Mouse (Mus musculus) lung, postnatal 10 days (tissue): ENCODE data around the gene Lamtor2.

Experiments
- DNase-seq: peaks from one replicate; pipeline ENCODE4 v3.0.0; 2021

Lamtor2 gene

DNA sequence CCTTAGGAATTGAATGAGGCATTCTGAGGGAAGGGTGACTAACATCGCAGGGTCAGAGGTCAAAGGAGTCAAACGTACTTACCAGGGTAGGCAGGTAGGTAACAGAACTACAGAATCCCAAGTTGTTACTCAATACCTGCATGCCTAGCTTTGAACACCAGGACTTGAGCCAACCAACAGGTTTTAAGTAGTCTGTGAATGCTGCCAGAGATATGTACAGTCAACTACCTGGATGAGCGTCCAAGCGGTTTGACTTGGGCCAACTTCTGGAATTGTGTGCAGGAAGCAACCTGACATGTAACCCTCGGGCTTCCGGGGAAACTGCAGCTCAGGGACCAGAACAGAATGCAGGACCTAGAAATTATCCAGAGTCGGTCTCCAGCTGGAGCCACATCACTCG, 29.8 kb downstream of the Lamtor2 start:
- DNase-seq, result no peak

DNA sequence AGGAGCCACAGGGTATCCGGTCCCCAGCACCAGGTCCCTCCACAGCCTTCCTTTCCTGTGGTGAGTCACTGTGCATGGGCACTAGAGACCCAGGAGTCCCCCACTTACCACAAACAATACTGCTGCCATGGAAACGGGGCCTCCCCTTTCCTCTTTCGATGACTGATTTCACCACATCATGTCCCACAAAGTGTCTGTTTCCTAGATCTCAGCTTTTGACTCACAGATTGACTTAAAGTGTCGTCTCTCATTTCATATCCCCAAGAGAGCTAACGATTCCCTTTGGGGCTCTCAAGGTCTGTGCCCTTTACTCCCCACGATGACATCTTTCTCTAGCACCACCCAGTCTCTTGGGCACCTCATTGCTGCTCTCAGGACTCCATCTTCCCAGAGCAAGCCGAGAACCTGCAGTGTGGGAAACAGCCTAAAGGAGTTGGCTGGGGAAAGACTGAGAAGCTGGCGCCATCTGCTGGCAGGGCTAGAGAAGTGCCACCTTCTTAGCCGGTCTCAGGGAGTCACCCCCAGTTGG, 31.0 kb downstream of the Lamtor2 start:
- peak; percentile 83 for DNase-seq

DNA sequence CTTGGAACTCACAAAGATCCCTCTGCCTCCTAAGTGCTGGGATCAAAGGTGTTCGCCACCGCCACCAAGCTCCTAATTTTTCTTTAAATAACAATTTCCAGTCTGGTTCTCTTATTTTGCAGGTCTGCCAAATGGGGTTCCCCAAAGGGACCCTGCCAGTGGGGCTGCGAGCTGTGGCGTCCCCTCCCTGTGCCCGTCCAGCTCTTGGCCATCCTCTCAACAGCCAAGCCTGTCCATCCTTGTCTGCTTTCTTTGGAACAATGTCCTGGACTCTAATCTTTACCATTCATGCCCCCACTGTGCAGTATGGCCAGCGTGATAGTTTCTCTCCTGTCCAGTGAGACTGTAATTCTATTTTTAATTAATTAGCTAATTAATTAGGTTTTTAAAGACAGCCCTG, 31.7 kb downstream of the Lamtor2 start:
- no peak for DNase-seq

DNA sequence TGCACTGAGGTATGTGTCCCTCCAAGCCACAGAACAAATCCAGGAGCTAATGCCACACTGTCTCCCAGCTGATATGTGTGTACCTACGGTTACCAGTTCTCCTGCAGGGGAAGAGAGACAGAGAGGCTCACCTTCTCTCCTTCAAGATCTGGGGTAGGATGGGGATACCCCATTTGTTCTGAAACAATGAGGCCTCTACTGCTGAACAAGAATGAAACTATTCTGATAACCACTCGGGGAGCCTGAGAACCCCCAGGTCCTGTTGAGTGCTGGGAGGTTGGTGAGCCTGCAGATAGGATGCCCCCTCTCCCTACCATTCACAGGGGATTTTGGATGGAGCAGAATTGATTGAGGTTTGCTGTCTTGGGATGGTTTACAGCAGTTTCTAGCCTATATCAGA, 32.8 kb downstream of the Lamtor2 start:
- no peak for DNase-seq

DNA sequence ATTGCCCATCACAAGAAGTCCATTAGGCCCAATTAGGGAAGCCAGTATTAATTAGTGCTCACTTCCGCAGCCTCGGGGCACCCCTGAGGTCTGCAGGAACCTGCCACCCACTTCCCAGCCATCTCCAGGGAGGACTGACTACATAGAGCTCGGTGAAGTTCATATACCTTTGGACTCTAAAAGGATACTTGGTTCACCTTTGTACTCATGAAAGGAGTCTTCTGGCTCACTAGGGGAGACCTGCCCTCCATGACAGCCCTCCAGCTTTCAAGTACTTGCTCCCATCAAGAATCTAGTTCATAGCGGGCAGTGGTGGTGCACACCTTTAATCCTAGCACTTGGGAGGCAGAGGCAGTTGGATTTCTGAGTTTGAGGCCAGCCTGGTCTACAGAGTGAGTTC, 34.5 kb downstream of the Lamtor2 start:
- no peak for DNase-seq

DNA sequence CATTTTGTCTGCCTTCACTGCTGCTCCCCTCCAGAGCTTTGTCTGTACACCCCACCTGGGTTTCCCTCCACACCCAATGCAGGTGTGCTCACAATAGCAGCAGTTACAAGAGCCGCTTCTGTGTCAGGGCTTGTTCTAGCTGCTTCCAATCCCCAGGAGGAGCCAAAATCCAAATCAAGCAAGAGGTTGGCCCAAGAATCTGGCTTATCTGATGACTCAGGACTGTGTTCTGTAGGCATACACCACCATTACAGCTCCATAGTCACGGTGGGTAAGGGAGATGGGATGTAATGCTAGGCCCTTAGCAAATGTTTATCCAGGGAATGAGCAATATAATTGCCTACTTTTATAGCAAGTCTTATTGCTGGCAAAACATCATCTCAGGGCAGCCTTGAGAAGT, 36.5 kb downstream of the Lamtor2 start:
- no peak for DNase-seq

DNA sequence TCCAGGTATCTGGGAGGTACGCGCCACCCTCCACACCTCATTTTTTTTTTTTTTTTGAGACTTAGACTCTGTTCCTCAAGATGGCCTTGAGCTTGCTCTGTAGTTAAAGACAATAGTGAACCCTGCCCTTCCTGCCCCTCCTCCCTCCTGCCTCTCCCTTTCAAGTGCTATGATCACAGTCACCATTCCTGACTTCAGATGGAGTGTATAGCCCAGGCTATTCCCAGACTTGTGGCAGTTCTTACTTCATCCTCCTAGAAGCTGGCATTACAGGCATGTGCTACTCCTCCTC, 37.8 kb downstream of the Lamtor2 start:
- DNase-seq, result no peak

DNA sequence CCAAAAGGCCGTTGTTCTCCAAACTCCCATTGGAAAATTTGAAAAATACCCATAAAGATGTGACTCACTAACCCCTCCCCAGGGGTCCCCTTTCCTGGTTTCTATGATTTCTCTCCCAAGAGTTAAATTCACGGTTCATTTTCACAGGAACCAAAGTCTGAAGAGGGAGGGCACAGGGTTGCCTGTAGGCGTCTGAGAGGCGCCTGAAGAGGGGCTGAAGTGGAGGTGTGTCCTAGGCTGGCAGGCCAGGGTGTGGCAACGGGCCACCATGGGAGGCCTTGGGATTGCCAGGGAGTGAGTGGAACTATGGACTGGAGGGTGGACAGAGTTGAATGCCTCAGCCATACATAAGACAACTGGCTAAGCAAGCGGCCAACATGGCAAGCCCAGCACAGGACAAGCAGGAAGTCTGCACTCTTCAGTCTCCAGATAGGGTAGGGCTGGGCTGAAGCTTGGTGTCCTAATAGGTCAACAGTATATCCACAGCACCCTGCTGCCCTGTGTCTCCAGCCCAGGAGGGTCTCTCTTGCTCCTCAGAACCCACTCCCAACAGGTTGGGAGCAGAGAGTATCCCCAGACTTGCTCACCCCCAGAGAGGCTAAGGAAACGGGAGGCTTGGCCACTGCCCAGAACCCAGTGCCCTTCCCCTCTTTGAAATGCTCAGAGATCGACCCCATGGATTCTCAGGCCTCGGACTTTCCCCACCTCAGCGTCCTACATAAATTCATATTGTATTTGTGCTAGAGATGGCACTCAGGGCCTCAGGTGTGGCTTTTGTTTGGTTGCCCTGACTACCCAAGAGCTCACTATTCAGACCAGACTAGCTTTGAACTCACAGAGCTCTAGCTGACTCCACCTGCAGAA, 38.4 kb downstream of the Lamtor2 start:
- DNase-seq, result peak; percentile 66

DNA sequence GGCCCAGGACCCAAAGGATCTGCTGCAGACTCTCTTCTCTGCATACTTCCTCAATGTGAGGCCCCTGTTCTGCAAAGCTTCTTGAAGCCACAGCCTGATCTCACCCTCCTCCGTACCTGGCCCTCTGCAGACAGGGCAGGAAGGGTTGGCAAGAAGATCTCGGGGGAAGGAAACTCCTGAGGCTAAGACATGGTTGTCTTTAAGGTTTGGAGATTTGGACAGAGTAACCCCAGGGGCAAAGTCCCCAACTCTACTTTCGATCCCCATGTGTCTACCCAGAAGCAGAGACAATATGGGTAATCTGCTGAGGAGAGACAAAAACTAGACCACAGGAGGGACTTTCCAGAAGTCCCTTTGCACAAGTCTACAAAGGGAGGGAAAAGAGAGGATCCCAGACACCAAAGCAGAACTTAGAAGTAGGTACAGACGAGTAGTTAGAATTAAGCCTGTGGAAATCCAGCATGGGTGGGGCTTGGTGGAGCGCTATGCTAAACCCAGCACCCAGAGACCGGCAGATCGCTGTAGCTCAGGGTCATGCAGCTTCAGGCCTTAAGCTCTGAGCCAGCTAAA, 39.2 kb downstream of the Lamtor2 start:
- DNase-seq, result no peak

DNA sequence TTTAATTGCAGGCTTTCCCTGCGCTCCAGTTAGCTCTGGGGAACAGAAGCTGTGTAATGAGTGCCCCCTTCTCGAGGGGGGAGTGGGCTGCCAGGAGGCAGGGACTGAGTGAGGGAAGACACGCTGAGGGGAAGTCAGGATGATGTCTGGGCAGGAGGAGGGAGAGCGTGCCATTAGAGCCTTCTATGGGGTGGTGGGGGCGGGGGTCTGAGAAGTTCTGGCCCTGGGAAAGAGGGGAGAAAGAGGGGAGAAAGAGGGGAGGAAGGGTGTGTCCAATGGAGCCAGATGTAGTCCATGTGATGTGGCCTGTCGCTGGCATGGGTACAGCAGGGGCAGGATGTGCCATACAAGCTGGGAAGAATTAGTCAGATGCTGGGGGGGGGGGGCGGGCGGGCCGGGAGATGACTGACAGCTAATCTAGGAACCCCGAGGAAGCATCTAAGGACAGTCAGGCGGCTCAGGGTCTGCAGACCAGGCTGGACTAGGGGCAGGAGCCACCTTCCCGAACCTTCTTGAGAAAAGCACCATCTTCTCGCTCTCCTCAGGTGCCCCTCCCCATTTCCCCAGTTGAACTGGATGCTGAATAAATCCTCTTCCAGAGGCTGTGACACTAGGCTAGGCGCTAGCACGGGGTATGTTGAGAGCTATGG, 39.9 kb downstream of the Lamtor2 start:
- DNase-seq, result peak; percentile 86

DNA sequence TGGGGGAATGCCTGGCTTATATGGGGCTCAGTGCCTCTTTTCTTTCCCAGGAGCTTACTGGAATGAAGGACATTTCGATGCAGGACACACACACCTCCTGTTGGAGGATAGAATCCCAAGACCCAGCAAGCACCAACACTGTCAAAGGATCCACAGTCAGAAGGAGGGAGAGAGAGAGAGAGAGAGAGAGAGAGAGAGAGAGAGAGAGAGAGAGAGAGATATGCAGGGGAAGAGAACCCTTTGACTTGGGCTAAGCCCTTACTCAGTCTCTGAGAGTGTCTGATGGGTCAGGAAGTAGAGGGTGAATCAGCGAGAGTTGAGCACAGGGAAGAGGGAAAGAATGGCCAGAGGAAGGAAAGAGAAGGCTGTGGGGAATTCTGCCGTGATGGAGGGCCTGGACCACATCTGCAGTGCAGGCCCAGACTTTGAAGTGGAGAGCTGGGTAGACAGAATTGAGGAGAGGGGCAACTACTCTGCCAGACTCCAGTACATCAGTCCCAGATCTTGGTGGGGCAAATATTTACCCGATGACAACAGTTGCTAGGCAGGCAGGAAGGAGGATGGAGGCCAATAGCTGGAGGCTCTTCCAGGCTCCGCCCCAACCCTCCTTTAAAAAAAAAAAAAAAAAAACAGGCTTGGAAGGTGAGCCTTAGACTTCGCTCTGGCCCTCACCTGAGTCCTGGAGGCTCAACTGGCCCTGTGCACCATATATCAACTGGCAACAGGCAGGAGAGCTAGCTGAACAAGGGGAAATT, 40.6 kb downstream of the Lamtor2 start:
- DNase-seq, result peak; percentile 65

DNA sequence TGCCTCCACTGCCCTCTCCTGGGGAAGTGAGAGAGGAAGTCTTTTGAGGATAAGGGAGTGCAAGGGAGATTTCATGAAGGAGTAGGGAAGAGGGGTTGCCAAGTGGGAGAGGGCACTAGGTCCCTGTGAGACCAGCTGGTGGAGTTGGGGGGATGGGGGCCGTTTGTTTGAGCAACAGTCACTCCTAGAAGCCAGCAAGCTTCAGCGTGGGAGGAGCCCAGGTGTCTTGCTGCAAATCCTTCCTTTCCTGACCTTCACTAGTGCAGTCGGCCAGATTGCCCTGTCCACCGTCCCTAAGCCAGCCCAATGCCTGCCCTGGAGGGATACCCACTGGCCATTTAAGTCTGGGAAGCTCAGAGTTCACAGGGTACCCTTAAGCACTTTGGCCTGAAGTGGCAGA, 41.3 kb downstream of the Lamtor2 start:
- DNase-seq, result no peak

DNA sequence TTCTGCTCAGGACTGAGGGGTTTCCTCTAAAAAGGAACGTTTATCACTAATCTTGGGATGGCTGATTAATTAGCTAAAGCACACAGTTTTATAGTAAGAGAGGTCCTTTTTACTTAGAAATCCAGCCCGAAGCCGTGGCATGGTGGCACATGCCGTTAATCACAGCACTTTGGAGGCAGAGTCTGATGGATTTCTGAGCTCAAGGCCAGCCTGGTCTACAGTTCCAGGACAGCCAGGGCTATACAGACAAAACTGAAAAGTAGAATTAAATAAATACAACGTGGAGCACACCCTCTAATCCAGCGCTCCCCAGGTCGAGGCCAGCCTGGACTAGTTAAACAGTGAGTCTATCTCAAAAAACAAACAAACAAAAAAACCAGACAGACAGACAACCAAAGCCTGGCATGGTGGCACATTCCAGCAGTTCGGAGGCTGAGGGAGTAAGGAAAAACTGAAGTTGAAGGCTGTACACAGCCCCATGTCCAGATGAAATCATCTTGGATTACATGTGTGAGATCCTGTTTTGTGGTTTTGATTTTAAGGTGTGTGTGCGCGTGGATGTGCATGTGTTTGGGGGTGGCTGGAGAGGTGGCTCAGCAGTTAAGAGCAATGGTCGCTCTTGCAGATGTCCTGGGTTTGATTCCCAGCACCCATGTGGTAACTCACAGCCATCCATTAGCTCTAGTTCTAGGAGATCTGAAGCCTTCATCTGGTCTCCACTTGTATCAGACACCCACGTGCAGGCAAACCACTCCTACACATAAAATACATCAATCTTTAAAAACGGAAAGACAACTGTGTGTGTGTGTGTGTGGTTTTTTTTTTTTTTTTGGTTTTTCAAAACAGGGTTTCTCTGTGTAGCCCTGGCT, 42.2 kb downstream of the Lamtor2 start:
- no peak for DNase-seq

DNA sequence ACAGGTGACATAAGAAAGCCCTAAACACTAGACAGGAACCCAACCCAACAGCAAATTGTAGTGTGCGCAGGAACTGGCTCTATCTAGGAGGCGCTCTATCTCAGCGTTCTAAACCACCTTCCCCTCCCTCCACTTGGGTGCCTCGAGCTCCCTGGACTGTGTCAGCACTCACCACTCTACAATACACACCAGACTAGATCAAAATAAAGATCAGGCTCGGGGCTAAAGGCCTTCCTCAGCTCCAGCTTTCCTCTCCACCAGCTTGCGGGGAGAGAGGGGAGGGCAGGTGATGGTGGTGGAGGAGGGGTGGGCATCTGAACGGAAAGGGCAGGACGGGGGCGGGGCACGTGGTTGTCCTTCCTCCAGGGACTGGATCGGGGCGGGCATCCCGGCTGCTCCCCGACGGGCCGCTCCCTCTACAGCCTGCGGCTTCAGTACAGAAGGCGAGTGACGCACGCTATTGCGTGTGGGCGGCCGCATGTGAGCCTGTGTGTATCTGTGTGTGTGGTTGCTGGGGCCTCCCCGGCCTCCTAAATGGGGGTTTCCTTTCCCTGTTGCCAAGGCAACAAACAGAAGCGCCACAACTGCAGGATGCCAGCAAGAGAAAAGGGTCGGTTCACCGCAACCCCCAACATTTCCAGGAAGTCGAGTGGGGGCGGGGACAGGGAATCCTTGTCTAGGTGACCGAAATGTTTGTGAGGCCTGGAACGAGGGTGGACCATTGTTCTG, 43.0 kb downstream of the Lamtor2 start, which contains the start of gene Lmna:
TSS of gene Lmna (minus strand) at position 265 of the 729 bp plus-strand sequence.
- peak; percentile 99 for DNase-seq

DNA sequence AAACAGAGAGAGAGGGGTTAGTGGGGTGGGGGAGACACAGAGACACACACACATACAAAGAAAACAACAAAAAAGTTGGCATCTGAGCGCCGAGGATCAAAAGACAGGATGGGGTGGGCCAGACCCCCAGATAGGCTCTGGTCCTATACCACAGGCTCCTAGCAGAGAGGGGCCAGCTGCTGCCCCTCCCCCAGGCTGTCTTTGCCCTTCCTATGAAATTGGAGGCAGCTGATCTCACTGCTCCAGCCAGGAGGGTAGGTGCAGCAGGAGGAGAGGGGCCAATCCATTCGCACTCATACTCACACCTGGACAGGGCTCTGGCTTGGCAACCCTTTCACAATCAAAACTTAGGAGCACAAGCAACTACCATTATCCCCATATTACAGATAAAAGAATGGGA, 43.6 kb downstream of the Lamtor2 start:
- DNase-seq, result no peak

DNA sequence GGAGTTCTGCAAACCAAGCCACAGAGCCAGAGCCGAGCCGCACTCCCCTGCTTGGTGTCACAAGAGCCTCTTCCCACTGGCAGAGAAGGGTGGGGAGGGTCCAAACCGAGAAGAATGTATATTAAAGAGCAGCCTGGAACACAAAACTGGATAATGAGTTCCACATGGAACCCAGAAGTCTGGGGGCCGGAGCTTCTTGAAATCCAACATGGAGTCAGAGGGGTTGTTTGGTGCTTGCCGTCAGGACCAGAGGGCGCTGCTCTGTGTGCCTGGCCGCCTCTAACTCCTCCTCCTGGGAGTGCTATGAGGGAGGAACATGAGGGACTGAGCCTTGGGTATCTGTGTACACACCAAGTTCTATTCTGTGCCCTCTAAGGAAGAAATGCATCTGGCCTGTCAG, 47.1 kb downstream of the Lamtor2 start:
- no peak for DNase-seq

DNA sequence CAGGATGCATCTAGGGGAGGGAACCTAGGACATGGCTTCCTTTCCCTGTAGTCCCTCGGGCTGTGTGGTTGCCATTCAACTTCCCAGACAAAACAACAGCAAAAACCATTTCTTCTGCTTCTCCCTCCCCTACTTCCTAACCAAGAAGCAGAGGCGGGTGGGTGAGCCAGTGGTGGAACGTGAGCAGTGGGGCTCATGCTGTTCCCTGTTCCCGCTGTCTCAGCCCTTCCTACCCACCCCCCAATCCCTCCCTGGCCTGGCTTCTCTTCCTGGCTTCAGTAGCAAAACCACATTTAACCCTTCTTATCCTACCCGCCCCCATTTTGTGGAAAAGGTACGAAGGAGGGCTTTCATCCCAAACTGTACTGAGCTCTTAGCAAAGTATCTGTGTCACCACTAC, 47.8 kb downstream of the Lamtor2 start:
- no peak for DNase-seq

DNA sequence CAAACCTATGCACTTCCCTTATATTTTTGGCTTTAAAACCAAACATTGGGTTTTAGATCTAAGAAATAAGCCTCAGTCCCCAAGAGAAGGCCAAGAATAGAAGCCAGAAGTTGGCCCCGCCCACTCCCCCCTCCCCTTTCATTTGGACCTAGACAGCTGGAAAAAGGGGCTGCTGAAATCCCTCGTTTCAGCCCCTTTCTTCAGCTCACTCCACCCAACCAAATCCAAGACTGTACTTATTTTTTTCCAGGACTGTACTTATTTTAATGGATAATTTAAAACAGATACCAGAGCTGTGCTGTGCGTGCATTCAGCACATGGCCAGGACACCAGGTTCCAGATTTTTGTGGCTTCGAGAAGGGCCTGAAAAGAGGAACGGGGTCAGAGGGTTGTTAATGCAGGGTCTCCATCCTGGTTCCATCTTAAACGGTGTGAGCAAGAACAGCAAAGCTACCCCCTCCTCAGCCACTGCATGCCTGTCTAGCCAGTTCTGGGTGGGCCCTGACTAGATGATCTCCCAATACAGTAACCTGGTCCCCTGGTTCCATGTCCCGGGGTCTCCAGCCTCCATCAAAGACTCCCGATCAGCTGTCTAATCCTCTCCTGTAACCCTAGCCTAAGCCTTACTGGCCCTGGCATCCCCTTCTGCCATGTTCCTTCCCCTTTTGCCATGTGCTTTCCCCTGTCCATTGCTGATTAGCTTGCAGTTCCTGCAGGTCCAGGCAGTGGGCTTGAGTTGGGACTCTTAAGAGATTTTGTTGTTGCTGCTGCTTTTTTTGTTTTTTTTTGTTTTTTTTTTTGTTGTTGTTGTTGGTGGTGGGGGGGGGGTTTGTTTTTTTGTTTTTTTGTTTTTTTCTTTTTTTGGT, 48.8 kb downstream of the Lamtor2 start:
- DNase-seq, result no peak

DNA sequence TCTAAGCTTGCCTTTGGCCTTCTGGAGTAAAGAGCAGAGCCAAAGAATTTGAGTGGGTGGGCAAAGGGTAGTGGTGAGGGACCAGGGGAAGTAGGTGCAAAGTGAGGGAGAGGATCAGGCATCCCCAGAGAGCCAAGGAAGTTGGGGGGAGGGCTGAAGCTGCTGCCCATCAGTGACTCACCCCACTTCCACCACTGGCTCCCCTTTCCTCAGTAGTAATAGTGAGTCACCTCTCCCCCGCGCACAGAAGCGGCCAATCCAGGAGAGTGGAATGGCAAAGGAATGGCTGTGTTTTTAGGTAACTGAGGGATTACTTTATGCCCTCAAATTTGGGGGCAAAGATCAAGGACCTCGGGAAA, 49.4 kb downstream of the Lamtor2 start:
- peak; percentile 67 for DNase-seq

DNA sequence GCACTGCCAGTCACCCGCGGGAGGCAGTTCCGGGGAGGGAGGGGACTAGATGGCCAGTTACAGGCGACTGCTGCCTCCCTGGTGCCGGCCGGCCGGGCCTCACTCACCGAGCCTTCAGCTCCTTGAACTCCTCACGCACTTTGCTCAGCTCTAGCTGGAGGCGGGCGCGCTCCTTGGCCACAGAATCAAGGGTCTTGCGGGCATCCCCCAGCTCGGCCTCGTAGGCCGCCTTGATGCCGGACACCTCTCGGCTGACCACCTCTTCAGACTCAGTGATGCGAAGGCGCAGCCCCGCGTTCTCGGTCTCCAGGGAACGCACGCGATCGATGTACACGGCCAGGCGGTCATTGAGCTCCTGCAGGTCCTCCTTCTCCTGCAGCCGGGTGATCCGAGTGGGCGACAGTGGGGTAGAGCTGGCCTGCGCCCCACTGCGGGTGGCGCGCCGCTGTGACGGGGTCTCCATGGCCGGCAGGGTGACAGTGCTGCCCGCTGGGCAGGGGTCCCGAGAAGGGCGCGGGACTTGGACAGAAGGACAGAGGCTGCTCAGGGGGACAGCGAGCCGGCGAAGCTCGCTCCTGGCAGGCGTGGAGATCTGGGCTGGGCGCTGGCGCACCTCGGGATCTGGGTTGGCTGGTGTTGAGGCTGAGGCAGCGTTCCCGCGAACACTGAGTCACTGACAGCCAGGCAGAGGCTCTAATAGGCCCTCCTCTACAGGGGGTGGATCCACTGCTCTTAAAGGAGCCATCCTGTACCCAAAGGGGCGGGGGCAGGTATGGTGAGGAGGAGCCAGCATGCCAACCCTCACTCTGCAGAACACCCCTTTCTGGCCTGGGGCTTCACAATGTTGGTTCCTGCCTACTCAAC, 50.0 kb downstream of the Lamtor2 start:
- peak; percentile 94 for DNase-seq
